Mouse (Mus musculus) heart, postnatal 25 days (tissue): ENCODE data around the gene S100a5. TPM values are rescaled to one million over a fixed set of nuclear protein-coding genes. Genes with fewer than 3 reads are reported as not detected.

ENCODE experiments used
- DNase-seq: peaks from one replicate; pipeline ENCODE4 v3.0.0; 2022; ENCODE audit warnings: low spot score
- intact Hi-C: fragments of 180-260 bp; cut with DNase I; formaldehyde crosslinking; loops from one replicate; pipeline ENCODE4 v1.15.1; 2025
- total RNA-seq, 2 experiments: library from RNA; stranded (reverse); gene quantifications; 2 replicates each; pipeline ENCODE4 v1.2.3; 2021

S100a5 gene
- total RNA-seq, 2 experiments from 2014 or later, result not detected

DNA sequence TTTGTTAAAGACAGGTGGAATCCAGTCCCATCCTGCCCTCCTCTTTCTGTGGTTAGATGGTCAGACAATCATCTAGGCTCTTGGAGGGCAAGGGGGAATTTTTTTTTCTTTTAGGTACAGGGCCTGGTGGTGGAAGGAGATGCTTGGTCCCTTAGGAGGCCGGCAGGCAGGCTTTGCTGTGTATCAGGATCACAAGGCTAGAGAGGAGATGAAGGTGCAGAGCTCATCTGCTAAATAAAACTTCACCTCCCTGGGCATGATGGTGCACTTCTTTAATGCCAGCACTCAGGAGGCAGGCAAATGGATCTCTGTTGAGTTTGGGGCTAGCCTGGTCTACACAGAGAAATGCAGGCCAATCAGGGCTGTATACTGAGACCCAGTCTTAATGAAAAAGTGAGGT lies 7.6 kb downstream of the S100a5 start:
- no peak for DNase-seq
- intact Hi-C loops, result loop anchor here (1.0 to 10.0 kb wide), 4 partner anchors 31 to 201 kb away; partner anchors contain the start of gene Snapin

DNA sequence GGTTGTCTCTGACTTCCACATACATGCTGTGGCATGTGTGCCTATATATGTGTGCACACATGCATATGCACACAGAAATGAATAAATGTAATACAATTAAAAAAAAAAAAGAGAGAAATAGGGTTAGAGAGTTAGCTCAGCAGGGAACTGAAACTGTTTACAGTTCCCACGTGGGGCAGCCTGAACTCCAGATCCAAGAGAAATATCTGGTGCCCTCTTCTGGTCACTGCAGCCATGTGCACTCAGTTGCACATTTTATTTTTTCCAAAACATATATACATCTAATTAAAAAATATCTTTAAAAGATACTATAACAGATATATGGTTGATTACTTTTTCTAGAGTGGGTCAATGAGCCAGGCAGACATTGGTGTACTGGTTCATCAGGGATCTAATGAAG lies 9.3 kb downstream of the S100a5 start:
- intact Hi-C loops, result loop anchor here (10.0 kb wide), 1 partner anchor 203 kb away; no protein-coding TSS in a partner anchor

DNA sequence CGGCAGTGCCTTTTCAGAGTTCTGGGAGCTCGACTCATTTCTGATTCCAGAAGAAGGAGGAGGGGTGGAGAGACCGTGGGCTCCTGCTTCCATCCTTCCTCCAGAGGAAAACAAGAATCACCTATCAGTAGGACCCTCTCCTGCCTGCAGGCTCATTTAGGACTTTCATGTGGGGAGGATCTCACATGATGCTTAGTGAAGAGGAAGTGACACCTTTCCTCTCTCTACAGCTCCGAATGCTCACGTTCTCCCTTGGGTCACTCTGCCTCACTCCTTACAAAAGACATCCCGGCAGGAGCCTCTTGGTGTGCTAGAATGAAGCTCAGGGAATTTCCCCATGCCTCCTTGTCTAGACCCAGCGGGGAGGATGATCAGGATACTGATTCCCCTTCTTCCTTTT lies 13.2 kb downstream of the S100a5 start:
- intact Hi-C loops, result no loop called here
- no peak for DNase-seq

More for the DNA sequence above, 9.3 kb downstream of the S100a5 start:
- no peak for DNase-seq

DNA sequence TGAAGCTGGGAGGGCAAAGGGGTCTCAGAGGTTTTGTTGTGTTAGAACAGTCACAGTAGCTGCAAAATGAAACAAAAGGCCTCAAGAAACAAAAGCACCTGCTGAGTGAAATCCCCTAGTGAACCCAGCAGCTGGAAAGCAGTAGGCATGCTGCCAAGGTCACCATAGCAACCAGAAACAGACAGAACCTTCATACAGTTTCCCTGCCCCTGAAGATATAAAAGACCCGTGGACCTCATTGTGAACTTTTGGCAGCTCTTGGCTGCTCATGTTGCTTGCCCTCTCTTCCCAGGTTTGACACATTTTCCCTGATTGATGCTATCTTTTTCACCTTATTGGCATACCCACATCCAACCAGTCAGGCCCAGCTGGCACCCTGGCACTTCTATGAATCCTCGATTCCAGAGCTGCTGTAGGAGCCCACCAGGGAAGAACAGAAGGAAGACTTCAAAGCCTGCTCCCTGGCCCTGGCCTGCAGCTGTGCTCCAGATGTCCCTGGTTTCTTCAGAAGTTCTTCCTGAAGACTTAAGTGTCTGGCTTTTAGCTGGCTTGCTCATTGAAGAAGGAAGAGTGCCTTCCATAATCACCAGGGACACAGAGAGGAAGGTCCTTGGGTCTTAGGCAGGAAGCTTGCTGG lies 15.2 kb downstream of the S100a5 start:
- DNase-seq, result no peak
- intact Hi-C loops, result no loop called here

DNA sequence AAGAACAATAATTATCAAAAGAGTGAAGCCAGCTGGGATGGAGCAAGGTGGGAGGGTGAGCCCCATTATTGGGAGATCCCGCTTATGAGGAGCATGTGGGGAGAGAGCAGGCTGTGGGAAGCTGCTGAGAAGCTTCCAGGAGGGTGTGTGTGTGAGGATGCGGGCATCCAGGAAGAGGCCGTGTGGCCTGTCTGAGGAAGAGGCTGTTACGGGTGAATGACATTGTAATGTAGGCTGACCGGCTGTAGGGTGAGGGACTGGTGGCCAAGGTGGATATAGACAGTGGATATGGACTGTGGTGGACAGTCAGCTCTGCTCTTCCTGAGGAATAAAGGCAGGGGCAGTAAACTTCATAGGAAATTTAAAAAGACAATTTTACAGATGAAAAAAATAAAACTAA lies 17.2 kb downstream of the S100a5 start:
- DNase-seq, result no peak
- intact Hi-C loops, result no loop called here

DNA sequence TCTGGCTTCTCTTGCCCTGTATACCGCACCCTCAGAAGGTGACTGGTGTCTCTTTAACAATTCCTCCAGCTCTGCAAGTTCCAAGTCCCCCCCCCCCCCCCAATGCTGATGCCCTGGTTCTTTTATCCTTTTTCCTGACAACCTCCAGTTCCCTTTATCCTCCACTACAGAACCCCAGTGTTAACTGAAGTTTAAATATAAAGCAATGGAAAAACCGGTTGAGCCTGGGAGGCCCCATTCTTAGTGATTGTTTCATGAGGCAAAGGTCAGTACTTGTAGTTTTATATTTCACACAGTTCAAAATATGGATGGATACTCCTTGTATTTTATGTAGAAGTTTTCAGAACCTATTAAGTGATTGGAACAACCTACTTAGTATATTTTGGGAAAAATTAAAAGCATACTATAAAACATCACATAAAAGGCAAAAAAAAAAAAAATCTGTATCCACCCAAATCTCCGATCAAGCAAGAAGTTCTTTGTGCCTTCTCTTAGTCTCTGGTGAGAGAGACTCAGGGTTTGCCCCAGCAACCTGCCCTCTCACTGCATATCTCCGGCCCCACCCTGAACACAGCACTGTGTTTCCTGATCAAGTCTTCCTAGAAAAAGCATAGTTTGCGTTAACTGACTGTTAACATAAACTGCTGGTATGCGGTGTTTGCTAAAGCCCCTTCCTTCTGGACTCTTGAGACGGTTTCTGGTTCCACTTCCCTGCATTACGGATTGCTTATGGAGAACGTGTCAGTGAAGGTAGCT lies 18.1 kb downstream of the S100a5 start:
- intact Hi-C loops, result no loop called here

DNA sequence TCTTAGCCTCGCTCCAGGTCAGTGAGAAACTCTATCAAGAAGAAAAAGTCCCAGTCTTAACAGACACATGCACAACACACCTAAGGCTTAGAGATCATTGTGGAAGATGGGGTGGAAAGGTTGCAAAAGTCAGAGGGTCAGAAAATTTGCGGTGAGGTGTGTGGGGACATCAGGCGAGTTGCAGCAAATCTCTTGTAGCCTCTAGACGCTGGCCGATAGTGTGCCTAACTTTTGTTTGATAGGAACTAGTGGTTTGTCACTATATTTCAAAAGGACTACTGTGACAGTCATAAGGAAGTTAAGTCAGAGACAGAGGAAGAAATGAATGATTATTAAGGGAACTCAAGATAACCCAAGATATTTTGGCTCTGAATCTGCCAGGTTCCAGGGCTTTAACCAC lies 19.0 kb downstream of the S100a5 start:
- intact Hi-C loops, result no loop called here
- DNase-seq, result no peak

More for the DNA sequence above, 18.1 kb downstream of the S100a5 start:
- DNase-seq, result no peak

DNA sequence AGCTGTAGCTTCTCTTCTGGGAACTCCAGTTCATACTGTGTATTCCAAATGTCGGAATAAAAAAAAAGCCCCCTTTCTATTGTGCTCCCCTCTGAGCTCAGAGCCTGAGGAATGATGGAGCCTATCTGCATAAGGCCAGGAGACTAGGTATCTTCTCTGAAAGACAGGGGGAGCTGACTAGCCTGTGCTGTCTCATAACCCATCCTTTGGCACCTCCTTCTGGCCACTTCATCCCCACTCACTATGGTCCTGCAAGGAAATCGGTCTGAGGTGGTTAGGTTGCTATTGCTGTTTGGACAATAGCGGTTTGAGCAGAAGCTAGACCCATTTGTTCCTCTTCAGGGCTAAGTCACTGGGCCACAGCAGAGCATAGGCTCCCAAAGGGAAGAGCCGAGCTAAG lies 19.5 kb downstream of the S100a5 start:
- DNase-seq, result no peak
- intact Hi-C loops, result no loop called here

DNA sequence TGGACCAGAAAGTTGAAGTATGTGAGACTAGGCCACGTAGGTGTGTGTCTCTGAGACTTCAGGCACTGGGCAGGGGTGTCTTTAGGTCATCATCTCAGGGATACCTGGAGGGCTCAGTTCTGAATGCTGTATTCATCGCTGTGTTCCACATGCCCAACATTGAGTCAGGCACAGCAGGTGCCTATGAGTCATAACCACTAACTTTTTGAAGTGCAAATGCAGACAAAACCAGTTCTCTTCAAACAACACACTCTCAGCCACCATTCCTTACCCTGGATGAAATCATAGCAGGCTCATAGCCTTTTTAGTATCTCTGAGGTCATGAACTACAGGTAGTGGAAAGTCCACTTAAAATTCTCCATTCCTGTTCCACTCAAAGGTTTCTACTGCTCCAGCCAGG lies 21.0 kb downstream of the S100a5 start:
- no peak for DNase-seq
- intact Hi-C loops, result no loop called here

DNA sequence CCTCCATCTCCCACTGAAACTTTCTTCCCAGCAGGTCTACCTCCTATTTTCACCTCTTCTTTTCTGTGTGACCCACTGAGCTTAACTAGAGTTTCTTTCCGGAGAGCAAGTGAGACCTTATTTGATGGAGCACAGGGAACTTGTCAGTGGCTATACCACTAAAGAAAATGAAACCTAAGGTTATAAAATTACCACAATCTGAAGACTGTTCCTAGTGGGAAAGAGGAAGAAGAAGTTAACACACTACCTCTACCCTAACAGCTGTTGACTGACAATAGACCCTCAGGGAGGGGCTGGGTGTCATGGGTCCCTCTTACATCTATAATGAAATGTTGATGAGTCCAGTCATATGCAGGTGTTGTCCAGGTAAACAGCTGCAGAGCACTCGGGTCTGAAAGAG lies 23.7 kb downstream of the S100a5 start:
- no peak for DNase-seq
- intact Hi-C loops, result no loop called here

DNA sequence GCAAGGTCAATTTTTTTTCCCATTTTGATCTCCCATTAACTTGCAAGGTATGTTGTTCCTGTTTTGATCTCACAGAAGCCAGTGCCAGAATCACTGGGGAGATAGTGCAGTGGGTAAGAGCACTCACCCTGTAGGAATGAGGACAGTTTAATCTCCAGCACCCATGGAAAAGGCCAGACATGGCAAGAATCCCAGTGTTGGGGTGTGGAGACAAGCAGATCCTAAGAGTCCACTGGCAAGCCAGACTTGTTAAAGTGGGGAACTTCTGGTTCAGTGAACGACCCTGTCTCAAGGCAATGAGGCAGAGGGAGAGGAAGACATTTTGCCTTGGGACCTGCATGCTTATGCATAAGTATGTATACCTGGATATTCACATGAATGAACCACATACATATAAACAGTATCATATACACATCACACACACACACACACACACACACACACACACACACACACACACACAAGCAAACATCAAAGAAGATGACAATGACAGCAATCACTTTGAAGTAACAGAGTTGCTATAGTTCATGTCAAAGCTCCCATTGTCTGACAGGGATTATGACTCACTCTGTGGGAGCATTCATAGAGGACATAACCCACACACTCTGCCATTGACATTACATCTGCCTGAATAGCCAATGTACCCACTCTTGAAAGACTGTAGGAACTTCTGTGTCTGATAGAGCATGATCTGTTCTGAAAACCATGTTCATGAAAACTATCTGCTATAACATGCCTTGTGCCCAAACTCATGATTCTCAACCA lies 30.4 kb downstream of the S100a5 start:
- DNase-seq, result no peak
- intact Hi-C loops, result no loop called here

DNA sequence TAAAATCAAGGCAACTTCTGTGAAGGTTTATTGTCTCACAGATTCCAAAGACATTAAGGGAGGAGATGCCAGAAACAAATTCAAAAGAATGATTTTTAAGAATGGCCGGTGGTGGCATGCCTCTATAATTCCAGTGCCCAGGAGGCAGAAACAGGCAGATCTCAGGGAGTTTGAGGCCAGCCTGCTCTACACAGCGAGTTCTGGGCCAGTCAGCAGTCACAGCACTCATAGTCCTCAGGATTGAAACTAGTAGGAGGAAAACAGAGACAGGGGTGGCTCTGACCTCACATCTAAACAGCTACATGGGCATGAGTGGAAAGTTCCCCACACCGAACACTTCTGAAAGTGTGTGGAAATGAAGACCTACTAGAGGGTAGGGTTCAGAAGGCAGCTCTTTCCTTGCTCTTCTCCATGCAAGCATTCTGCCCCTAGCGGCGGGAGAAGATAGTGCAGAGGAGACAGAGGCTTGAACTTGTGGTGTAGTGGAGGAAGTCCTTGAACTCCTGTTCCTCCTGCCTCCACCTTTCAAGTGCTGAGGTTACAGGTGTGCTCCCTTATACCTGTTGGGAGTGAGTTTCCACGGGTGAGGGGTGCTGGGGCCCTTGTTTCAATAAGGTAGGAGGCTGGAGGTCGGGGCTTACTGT lies 31.3 kb downstream of the S100a5 start:
- DNase-seq, result no peak

DNA sequence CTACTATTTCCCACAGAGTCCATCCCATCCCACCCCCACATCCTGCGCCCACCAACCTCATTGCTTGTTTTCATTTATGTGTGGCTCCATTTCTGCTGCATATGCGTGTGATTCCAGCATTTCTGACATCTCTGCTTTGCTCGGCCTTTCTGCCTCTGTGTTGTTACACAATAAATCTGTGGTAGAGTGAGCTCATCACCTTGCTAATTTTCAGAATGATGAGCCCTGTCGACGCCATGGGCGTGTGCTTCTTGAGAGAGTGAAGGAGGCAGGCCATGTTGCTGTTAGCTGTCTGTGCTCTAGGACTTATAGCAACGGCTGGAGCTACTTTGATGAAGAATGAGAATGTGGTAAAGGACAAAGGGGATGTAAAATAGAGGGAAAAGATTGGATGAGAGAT lies 32.7 kb downstream of the S100a5 start:
- DNase-seq, result no peak
- intact Hi-C loops, result no loop called here

More for the DNA sequence above, 31.3 kb downstream of the S100a5 start:
- intact Hi-C loops, result no loop called here

DNA sequence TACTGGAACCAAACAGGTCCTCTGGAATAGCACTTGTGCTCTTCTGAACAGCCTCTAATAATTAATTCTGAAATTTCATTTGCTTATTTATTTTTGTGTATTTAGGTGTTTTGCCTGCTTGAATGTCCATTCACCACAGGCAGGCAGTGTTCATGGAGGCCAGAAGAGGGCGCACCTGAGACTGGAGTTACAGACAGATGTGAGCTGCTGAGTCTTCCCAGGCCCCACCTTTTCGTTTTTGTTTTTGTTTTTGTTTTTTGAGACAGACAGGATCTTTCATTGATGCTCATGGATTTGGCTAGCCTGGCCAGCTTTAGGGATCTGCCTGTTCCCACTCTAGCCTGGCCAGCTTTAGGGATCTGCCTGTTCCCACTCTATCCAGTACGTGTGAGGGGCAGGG lies 35.9 kb downstream of the S100a5 start:
- no peak for DNase-seq
- intact Hi-C loops, result no loop called here

DNA sequence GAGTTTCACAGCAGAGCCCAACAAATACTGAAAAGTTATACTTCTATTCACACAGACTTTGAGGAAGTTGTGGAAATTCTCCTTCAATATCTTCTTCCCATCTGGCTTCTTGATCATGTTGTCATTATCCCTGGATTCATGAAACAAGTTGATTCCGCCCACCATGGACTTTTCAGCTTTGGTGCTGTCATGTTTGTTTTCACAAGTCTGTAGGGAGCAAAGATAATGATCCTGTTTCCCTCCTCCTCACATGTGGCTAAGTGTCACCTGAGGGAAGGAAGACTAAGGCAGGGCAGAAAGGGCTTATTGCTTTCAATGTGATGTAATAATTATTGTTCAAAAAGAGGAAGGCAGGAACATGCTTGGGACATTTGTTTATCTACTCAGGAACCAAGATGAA lies 39.0 kb downstream of the S100a5 start:
- DNase-seq, result no peak
- intact Hi-C loops, result no loop called here

DNA sequence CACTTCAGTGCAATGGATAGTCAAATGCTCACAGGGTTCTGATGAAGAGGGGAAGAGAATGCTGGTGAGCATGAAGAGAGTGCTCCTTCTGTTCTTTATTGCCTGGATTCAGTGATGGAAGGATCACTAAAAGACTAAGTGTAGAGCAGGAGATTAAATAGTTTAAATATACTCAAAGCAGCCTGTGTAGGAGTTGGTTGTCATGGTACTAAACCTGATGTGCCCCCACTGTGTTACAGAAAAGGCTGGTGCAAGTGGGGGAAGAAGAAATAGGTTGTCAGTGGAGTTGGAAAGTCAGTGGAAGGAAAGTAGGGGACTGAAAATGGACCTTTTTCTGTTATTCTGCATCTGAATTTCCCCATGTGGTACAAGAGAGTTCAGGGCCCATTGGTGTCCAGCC lies 40.7 kb downstream of the S100a5 start:
- DNase-seq, result no peak
- intact Hi-C loops, result no loop called here

DNA sequence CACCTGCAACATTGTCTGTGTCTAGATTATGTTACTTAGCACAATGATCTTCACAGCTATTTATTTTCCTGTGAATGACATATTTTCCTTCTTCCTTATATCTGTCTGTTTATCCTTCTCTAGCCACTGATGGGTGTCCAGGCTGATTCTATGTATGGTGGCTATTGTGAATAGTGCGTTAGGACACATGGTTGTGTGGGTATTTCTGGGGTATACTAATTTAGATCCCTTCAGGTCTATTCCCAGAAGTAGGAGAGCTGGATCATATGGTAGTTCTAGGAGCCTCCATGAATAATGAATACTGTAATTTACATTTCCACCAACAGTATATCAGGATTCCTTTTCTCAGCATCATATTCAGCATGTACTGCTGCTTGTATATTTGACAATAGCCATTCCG lies 41.5 kb downstream of the S100a5 start:
- DNase-seq, result no peak
- intact Hi-C loops, result no loop called here

DNA sequence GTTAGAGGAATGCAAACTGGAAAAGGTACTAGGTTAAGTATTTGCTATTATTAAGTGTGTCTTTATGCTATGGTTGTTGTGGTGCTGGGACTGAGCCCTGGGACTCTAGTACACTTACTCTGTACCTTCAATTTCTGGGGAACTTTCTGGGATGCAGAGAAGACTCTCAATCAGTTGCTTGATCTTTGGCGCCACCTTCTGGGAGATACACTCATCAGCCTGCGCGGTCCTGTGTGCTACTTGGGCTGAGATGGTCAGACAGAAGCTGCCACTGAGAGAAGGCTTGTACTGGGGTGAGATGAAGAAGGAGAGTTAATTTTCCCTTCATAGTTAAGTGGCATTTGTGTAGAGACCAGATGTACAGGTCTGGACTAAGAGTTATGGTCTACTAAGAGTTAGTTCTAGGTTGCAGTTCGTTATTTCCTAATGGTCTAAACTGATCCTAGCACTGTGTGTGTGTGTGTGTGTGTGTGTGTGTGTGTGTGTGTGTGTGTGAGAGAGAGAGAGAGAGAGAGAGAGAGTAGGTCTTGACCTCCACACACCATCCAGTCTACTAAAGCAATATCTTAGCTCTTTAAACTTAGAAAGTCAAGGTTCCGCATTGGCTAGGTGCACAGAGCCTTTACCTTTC lies 44.7 kb downstream of the S100a5 start:
- intact Hi-C loops, result loop anchor here (1.0 to 2.0 kb wide), 3 partner anchors 68 to 164 kb away; no protein-coding TSS in a partner anchor
- DNase-seq, result peak; percentile 9

DNA sequence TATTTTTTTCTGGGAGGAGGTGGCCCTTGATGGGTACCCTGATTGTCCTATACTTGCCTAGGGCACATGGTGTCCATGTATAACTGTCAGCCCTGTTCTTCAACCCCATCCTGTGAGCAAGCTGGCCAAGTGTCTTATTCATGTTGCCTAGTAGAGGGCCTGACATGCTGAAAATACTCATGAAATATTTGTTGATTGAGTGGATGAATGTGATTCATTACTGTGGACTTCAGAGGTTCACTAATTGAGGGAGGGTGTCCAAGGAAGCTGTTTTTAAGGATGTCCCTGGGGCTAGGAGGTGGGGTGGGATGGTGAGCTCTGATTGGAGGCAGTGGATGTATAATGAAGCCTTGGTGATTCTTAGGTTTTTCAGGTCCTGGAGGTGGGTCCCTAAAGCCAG lies 45.4 kb downstream of the S100a5 start, which contains the start of gene S100a7a:
Gene S100a7a (plus strand): TSS at position 301 of the 400 bp plus-strand sequence.
- DNase-seq, result no peak
- intact Hi-C loops, result loop anchor here (1.0 to 2.0 kb wide), 3 partner anchors 68 to 165 kb away; no protein-coding TSS in a partner anchor

DNA sequence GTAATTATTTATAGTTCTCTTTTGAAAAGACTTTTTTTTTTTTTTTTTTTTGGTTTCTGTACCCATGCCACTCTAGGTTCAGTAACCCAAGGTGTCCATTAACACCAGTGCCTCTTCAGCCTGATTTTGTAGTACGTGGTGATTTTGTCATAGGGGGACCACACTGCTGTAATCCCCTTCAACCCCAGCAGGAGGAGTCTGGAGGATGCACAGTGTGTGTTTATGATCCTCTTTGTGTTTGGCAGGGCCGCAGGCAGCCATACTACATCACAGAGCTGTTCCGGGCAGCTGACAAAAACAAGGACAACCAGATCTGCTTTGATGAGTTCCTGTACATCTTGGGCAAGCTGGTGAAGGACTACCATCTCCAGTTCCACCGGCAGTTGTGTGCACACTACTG lies 49.1 kb downstream of the S100a5 start:
- no peak for DNase-seq
- intact Hi-C loops, result no loop called here
